Mouse (Mus musculus) lung, postnatal 0 days (tissue): Measurements from ENCODE around the gene Atg2a.

ENCODE experiments used
- CTCF ChIP-seq: IDR thresholded peaks from 2 replicates; pipeline ENCODE4 v1.5.1; 2016; ENCODE audit warnings: antibody characterized with exemption, mild to moderate bottlenecking
- EP300 ChIP-seq: IDR thresholded peaks from 2 replicates; pipeline ENCODE4 v1.6.1; 2016; ENCODE audit warnings: antibody characterized with exemption, mild to moderate bottlenecking, control low read depth

DNA sequence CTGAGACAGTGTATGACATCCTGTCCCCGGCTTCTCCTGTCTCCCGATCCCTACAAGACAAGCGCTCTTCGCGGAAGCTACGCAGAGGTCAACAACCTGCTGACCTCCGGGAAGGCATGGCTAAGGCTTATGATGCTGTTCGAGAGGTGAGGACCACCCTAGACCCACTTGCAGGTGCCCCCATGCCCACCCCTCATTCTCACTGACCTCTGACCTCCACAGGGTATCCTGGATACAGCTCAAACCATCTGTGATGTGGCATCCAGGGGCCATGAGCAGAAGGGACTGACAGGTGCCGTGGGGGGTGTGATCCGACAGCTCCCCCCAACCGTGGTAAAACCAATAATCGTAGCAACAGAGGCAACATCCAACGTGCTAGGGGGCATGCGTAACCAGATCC, 19.9 kb downstream of the Atg2a start:
- no peak for TF ChIP-seq CTCF
- no peak for TF ChIP-seq EP300
